Mouse (Mus musculus) forebrain, embryonic 10.5 days (tissue): Measurements from ENCODE around the gene Samd4b. TPM values are rescaled to one million over a fixed set of nuclear protein-coding genes. Genes with fewer than 3 reads are reported as not detected.
A peak's percentile ranks its signal among the peaks of the same experiment; 100 is the strongest.

Experiments used
- DNase-seq: peaks from one replicate; pipeline ENCODE4 v3.0.0-alpha.2; 2017; ENCODE audit warnings: low spot score; ENCODE audit errors: extremely low spot score
- H3K27ac ChIP-seq: fragments of 300-500 bp; sonication (generic); 2 replicates; pipeline ENCODE4 v1.5.1; 2016; ENCODE audit warnings: mild to moderate bottlenecking
- H3K27me3 ChIP-seq: fragments of 300-500 bp; sonication (generic); 2 replicates; pipeline ENCODE4 v1.6.1; 2016; ENCODE audit warnings: mild to moderate bottlenecking; ENCODE audit not compliant: poor library complexity, severe bottlenecking
- H3K36me3 ChIP-seq: fragments of 300-500 bp; sonication (generic); replicated peaks from 2 replicates; pipeline ENCODE4 v1.6.1; 2016; ENCODE audit warnings: mild to moderate bottlenecking, moderate library complexity
- H3K4me1 ChIP-seq: fragments of 300-500 bp; sonication (generic); 2 replicates; pipeline ENCODE4 v1.6.1; 2016
- H3K4me3 ChIP-seq: fragments of 300-500 bp; sonication (generic); 2 replicates; pipeline ENCODE4 v1.5.1; 2016; ENCODE audit warnings: mild to moderate bottlenecking, moderate library complexity
- H3K9me3 ChIP-seq: fragments of 300-500 bp; sonication (generic); 2 replicates; pipeline ENCODE4 v1.6.1; 2016; ENCODE audit warnings: mild to moderate bottlenecking, moderate library complexity
- WGBS: fragments of 180-500 bp; shearing (Covaris S2); methylation state at CpG from one replicate; pipeline ENCODE4 v1.1.7; 2016; 5-methylcytosine and 5-hydroxymethylcytosine counted together
- polyA plus RNA-seq: library from polyadenylated mRNA; unstranded; fragments of >200 nt; fragmentation: Nextera tagmentation; extraction: Ambion mirVana; gene quantifications from 2 replicates; pipeline ENCODE4 v1.2.1, GENCODE M21; 2016

Gene Samd4b
- polyA plus RNA-seq, 1 experiment from 2014 or later: 29.9 TPM

GRCm38 (mm10) chr7:28505585-28505984 lies 92.4 kb downstream of the Samd4b start:
- Histone ChIP-seq H3K27me3 (no peaks in the 10 kb centered on the region), H3K9me3 (peaks cover 10% of the 10 kb centered on the region; the same call in 1 of the 2 replicates), H3K4me3 (no peak overlapping the region), H3K27ac (no peak overlapping the region), H3K4me1 (no peaks in the 10 kb centered on the region), H3K36me3 (no peaks in the 10 kb centered on the region)
- DNase-seq: no peak
- 10% methylated on average over 5 of the region's 5 CpGs for WGBS

GRCm38 (mm10) chr7:28495426-28495825 lies 102.5 kb downstream of the Samd4b start:
- Histone ChIP-seq H3K9me3 (peaks cover 2% of the 10 kb centered on the region; the same call in 1 of the 2 replicates), H3K36me3 (no peaks in the 10 kb centered on the region), H3K27me3 (no peaks in the 10 kb centered on the region), H3K27ac (no peak overlapping the region), H3K4me1 (peaks cover 5% of the 10 kb centered on the region), H3K4me3 (no peak overlapping the region)
- WGBS: 83% methylated on average over 11 of the region's 11 CpGs
- no peak for DNase-seq

- Histone ChIP-seq H3K4me1 (peaks cover 17% of the 10 kb centered on the region), H3K9me3 (no peaks in the 10 kb centered on the region; the same call in 1 of the 2 replicates), H3K36me3 (no peaks in the 10 kb centered on the region), H3K4me3 (no peak overlapping the region), H3K27me3 (peaks cover 21% of the 10 kb centered on the region), H3K27ac (no peak overlapping the region)
- DNase-seq: no peak
- WGBS: 84% methylated on average over 8 of the region's 8 CpGs
Observed at GRCm38 (mm10) chr7:28492310-28492709, 105.6 kb downstream of the Samd4b start.

- H3K4me3 ChIP-seq: peak overlapping the region; percentile 21; the same call in 1 of the 2 replicates
- H3K4me1 ChIP-seq: peaks cover 17% of the 10 kb centered on the region
- no peak for DNase-seq
- H3K36me3 ChIP-seq: no peaks in the 10 kb centered on the region
- WGBS: 29% methylated on average over 14 of the region's 14 CpGs
- no peaks in the 10 kb centered on the region for H3K9me3 ChIP-seq
- H3K27me3 ChIP-seq: peaks cover 31% of the 10 kb centered on the region
- H3K27ac ChIP-seq: no peak overlapping the region
Observed at GRCm38 (mm10) chr7:28490903-28491302, 107.0 kb downstream of the Samd4b start.

GRCm38 (mm10) chr7:28490410-28490809 lies 107.5 kb downstream of the Samd4b start:
- H3K4me3 ChIP-seq: peak overlapping the region; percentile 21; the same call in 1 of the 2 replicates
- H3K27ac ChIP-seq: no peak overlapping the region
- peaks cover 31% of the 10 kb centered on the region for H3K27me3 ChIP-seq

GRCm38 (mm10) chr7:28488030-28488491 lies 109.9 kb downstream of the Samd4b start:
- Histone ChIP-seq H3K27ac (no peak overlapping the region), H3K36me3 (no peaks in the 10 kb centered on the region), H3K4me3 (peak overlapping the region; percentile 38), H3K9me3 (no peaks in the 10 kb centered on the region), H3K27me3 (peaks cover 31% of the 10 kb centered on the region), H3K4me1 (peaks cover 24% of the 10 kb centered on the region)
- no peak for DNase-seq
- WGBS: 3% methylated on average over 16 of the region's 16 CpGs

More at GRCm38 (mm10) chr7:28490410-28490809, 107.5 kb downstream of the Samd4b start:
- Histone ChIP-seq H3K4me1 (peaks cover 17% of the 10 kb centered on the region), H3K9me3 (no peaks in the 10 kb centered on the region), H3K36me3 (no peaks in the 10 kb centered on the region)
- DNase-seq: peak; percentile 45
- whole genome bisulfite sequencing: 2% methylated on average over 10 of the region's 10 CpGs

GRCm38 (mm10) chr7:28484192-28484591 lies 113.8 kb downstream of the Samd4b start:
- WGBS: 53% methylated on average over 4 of the region's 4 CpGs
- Histone ChIP-seq H3K27ac (no peak overlapping the region), H3K36me3 (no peaks in the 10 kb centered on the region), H3K9me3 (no peaks in the 10 kb centered on the region), H3K27me3 (peaks cover 29% of the 10 kb centered on the region), H3K4me3 (no peak overlapping the region), H3K4me1 (peaks cover 16% of the 10 kb centered on the region)
- no peak for DNase-seq

- peaks cover 16% of the 10 kb centered on the region for H3K27me3 ChIP-seq
- no peak for DNase-seq
- no peak overlapping the region for H3K4me3 ChIP-seq
- H3K9me3 ChIP-seq: no peaks in the 10 kb centered on the region
- 87% methylated on average over 11 of the region's 11 CpGs for WGBS
- no peaks in the 10 kb centered on the region for H3K36me3 ChIP-seq
- no peak overlapping the region for H3K27ac ChIP-seq
- H3K4me1 ChIP-seq: peaks cover 17% of the 10 kb centered on the region
Observed at GRCm38 (mm10) chr7:28482854-28483253, 115.1 kb downstream of the Samd4b start.

GRCm38 (mm10) chr7:28478854-28479253 lies 119.1 kb downstream of the Samd4b start:
- WGBS: 9% methylated on average over 8 of the region's 8 CpGs
- Histone ChIP-seq H3K27me3 (no peaks in the 10 kb centered on the region), H3K36me3 (no peaks in the 10 kb centered on the region), H3K27ac (no peak overlapping the region), H3K4me3 (no peak overlapping the region), H3K9me3 (no peaks in the 10 kb centered on the region), H3K4me1 (peaks cover 6% of the 10 kb centered on the region)
- DNase-seq: peak; percentile 31

GRCm38 (mm10) chr7:28477363-28477762 lies 120.6 kb downstream of the Samd4b start:
- Histone ChIP-seq H3K36me3 (no peaks in the 10 kb centered on the region), H3K27me3 (no peaks in the 10 kb centered on the region), H3K4me3 (no peak overlapping the region), H3K27ac (no peak overlapping the region), H3K9me3 (no peaks in the 10 kb centered on the region), H3K4me1 (peaks cover 6% of the 10 kb centered on the region; the same call in 1 of the 2 replicates)
- 87% methylated on average over 5 of the region's 5 CpGs for WGBS
- no peak for DNase-seq

GRCm38 (mm10) chr7:28476191-28476590 lies 121.8 kb downstream of the Samd4b start:
- no peaks in the 10 kb centered on the region for H3K36me3 ChIP-seq
- no peak for DNase-seq
- 89% methylated on average over 6 of the region's 6 CpGs for WGBS
- no peak overlapping the region for H3K27ac ChIP-seq
- H3K9me3 ChIP-seq: no peaks in the 10 kb centered on the region
- no peaks in the 10 kb centered on the region for H3K27me3 ChIP-seq
- H3K4me3 ChIP-seq: no peak overlapping the region
- H3K4me1 ChIP-seq: peaks cover 6% of the 10 kb centered on the region; the same call in 1 of the 2 replicates

- H3K4me1 ChIP-seq: peaks cover 33% of the 10 kb centered on the region
- peaks cover 46% of the 10 kb centered on the region for H3K27me3 ChIP-seq
- H3K36me3 ChIP-seq: peaks cover 33% of the 10 kb centered on the region
Observed at GRCm38 (mm10) chr7:28467213-28467751, 130.7 kb downstream of the Samd4b start.

GRCm38 (mm10) chr7:28466721-28467212 lies 131.2 kb downstream of the Samd4b start:
- H3K9me3 ChIP-seq: no peaks in the 10 kb centered on the region; the same call in 1 of the 2 replicates
- DNase-seq: no peak
- peak overlapping the region; percentile 85 for H3K27ac ChIP-seq
- H3K27me3 ChIP-seq: peaks cover 46% of the 10 kb centered on the region
- peaks cover 38% of the 10 kb centered on the region for H3K36me3 ChIP-seq
- peak overlapping the region; percentile 62 for H3K4me3 ChIP-seq
- H3K4me1 ChIP-seq: peaks cover 33% of the 10 kb centered on the region
- 18% methylated on average over 40 of the region's 40 CpGs for WGBS

More at GRCm38 (mm10) chr7:28467213-28467751, 130.7 kb downstream of the Samd4b start:
- Histone ChIP-seq H3K9me3 (no peaks in the 10 kb centered on the region; the same call in 1 of the 2 replicates), H3K27ac (peak overlapping the region; percentile 85), H3K4me3 (peak overlapping the region; percentile 62)
- peak; percentile 69 for DNase-seq
- 1% methylated on average over 62 of the region's 63 CpGs for WGBS
